Mouse (Mus musculus) embryo, embryonic 11.5 days (tissue): ENCODE measurements at regions not wholly inside any gene's neighbourhood (a gene's known extent, or its start where the extent isn't known, plus 50 kb on each side); places are given as distances from the start of the nearest gene placed in this dataset.

Source experiments
- DNase-seq: peaks from one replicate; pipeline ENCODE4 v3.0.0-alpha.2; 2012; ENCODE audit warnings: low read depth, low spot score

GRCm38 (mm10) chr7:137748936-137749335, 311.5 kb downstream of the Glrx3 start:
- DNase-seq: no peak

GRCm38 (mm10) chr7:137750741-137751140, 313.3 kb downstream of the Glrx3 start:
- DNase-seq: no peak

GRCm38 (mm10) chr7:137751151-137751859, 313.9 kb downstream of the Glrx3 start:
- no peak for DNase-seq

GRCm38 (mm10) chr7:137765961-137766360, 328.5 kb downstream of the Glrx3 start:
- DNase-seq: no peak

GRCm38 (mm10) chr7:137766721-137767120, 329.3 kb downstream of the Glrx3 start:
- DNase-seq: no peak

- DNase-seq: no peak
Observed at GRCm38 (mm10) chr7:137773051-137773964, 335.9 kb downstream of the Glrx3 start.

GRCm38 (mm10) chr7:137773965-137774310, 336.5 kb downstream of the Glrx3 start:
- DNase-seq: no peak

- DNase-seq: peak; percentile 17
Observed at GRCm38 (mm10) chr7:137783954-137784353, 346.5 kb downstream of the Glrx3 start.

GRCm38 (mm10) chr7:137805361-137805760, 367.9 kb downstream of the Glrx3 start:
- DNase-seq: peak; percentile 13

- no peak for DNase-seq
Observed at GRCm38 (mm10) chr7:137812839-137813238, 375.4 kb downstream of the Glrx3 start.

- DNase-seq: no peak
Observed at GRCm38 (mm10) chr7:137840520-137840919, 403.1 kb downstream of the Glrx3 start.

GRCm38 (mm10) chr7:137841044-137841443, 403.6 kb downstream of the Glrx3 start:
- DNase-seq: no peak

GRCm38 (mm10) chr7:137841456-137842100, 404.2 kb downstream of the Glrx3 start:
- no peak for DNase-seq

- DNase-seq: no peak
Observed at GRCm38 (mm10) chr7:137847856-137848255, 410.4 kb downstream of the Glrx3 start.

- DNase-seq: no peak
Observed at GRCm38 (mm10) chr7:137851061-137851460, 413.6 kb downstream of the Glrx3 start.

- DNase-seq: no peak
Observed at GRCm38 (mm10) chr7:137859681-137860080, 422.3 kb downstream of the Glrx3 start.

GRCm38 (mm10) chr7:137860520-137860919, 423.1 kb downstream of the Glrx3 start:
- DNase-seq: no peak

- no peak for DNase-seq
Observed at GRCm38 (mm10) chr7:137864912-137865311, 427.5 kb downstream of the Glrx3 start.

- no peak for DNase-seq
Observed at GRCm38 (mm10) chr7:137865457-137865856, 428.0 kb downstream of the Glrx3 start.

GRCm38 (mm10) chr7:137866880-137867279, 429.5 kb downstream of the Glrx3 start:
- DNase-seq: no peak

- DNase-seq: no peak
Observed at GRCm38 (mm10) chr7:137868501-137868900, 431.1 kb downstream of the Glrx3 start.

- no peak for DNase-seq
Observed at GRCm38 (mm10) chr7:137875306-137875705, 437.9 kb downstream of the Glrx3 start.
